Mouse (Mus musculus): ENCODE measurements at regions not wholly inside any gene's neighbourhood (a gene's known extent, or its start where the extent isn't known, plus 50 kb on each side); places are given as distances from the start of the nearest gene placed in this dataset.
A peak's percentile ranks its signal among the peaks of the same experiment; 100 is the strongest.

DNA sequence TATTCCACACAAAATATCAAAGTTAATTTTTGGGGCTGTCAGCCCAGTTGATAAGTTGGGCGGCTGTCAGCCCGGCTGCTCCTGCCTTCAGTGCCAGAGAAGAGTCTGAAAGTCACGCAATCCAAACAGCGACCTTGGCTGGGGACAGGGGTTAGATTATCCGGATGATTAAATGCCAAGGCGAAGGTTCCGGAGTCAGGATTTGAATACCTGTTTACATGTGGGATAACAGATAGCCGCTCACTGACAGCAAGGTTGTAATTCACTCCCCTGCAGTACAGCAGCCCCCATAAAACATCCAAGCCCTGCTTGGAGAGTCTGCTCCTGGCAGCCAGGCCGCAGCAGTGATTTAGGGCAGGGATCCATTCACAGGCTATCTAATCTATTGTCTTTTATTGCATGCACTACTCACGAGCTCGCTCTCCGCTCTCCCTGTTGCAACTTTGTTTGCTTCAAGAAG, 388.3 kb downstream of the Gm45692 start:
- DNase-seq (ENCODE audit: low spot score in 2 of 2), result no peak

DNA sequence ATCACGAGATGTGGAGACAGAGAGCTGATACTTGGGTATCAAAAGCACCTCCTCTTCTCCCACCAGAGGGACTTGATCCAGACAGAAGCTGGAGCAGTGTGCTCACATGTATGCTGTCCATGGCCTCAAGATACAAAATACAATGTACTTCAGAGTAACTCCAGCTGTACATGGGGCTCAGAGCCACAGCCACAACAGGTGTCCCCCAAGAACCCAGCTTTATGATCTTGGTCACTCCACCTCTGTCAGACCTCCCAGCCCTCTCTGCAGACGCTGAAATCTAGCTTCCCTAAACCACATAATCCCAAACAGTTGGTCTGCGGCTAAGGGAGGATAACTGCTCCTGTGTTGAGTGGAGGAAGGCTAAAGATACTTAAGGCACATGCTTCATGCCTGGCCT, 389.9 kb downstream of the Gm45692 start:
- no peak for DNase-seq (ENCODE audit: low spot score in 2 of 2)

DNA sequence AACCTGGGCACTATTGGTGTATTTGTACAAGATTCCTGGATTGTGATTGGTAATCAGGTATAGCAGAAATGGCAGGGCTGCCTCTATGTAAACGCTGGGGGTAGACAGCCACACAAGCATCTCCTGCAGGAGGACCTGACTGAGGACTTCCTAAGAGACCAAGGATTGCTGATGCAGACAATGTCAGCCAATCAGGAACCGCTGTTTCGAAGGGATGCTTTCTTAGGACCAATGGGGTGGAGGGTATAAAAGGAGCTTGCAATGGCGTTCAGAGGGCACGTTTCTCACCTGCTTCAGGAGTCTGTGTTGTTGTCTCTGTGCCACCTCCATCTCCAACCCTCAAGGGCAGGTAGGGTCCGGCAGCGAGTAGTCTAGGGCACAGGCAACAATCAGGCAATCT, 393.7 kb downstream of the Gm45692 start:
- no peak for DNase-seq (ENCODE audit: low spot score in 2 of 2)

DNA sequence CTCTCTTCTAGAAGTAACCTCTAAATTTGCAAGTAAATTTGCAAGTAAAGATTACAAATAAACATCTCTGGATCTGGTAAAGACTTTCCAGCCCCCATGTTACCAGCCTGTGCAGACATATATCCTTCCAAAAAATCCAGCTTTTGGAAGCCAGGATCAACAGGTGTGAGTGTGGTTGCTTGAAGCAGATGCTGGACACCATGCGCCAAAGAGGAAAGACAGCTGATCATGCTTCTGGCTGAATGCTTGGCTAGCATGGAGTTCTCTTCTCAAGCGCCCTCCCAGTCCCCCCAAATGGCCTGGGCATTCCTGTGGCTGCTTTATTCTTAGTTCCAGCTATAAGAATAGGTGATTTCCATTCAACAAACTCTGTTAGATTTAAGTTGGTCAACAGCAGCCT, 404.9 kb downstream of the Gm45692 start:
- DNase-seq (ENCODE audit: low spot score in 2 of 2), result no peak

DNA sequence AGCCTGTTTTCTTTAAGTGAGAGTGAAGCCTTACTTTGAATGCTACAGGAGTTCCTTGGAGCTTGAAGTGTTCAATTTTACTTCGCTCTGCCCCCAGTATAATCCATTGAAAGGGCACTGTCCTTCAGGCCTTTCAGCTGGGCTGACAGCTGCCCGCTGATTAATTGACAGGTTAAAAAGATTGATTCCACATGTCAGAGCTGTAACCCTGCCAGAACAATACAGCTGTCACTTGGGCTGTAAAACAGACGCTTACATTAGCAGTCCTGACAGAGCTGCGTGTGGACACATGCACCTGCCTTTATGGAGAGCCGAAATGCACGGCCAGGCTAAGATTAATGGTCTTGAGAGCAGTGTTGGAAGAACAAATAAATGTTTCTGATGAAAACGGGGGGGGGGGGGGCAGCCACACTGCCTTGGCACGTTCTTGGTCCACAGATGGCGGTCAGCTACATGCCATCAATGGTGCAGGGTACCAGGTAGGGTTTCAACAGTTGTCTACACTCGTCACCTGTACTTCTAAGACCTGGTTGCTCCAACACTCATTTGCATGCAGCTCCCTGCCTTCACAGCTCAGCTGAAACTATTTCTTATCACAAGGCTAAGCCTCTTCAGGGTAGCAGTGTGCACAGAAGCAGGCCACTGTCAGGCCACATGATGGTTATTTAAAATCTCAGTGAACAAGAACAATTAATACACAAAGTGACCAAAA, 407.3 kb downstream of the Gm45692 start:
- DNase-seq (ENCODE audit: low spot score in 2 of 2), result no peak

DNA sequence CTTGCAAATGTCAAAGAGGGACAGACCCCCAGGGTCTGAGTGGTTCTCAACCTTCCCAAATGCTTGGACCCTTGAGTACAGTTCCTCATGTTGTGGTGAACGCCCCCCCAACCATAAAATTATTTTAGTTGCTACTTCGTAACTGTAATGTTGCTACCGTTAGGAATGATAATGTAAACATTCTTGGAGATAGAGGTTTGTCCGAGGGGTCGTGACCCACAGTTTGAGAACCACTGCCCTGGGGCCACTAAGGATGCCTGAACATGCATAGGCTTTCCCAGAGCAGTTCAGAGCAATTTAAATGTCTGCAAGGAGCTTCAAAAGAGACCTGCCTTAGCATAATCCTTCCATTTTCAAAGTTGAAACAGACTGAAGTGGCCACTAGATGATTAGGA, 407.8 kb downstream of the Gm45692 start:
- no peak for DNase-seq (ENCODE audit: low spot score in 2 of 2)

DNA sequence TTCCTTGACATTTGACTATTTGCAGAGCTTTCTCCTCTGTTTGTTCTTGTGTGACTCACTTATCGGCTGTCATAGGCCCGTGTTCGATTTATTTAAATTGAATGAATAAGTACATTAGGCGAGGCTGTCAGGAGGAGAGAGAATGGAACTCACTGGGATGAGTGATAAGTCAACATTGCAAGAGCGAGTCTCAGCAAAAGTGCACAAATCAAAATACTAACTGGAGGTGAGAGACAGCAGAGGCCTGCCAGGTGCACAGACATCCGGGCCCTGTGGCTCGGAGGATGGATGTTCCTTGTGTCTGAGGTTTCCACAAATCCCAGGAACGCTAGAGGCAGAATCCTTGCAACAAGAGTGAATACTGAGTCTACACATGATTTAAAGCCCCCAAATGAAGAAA, 410.6 kb downstream of the Gm45692 start:
- DNase-seq (ENCODE audit: low spot score in 2 of 2), result no peak

DNA sequence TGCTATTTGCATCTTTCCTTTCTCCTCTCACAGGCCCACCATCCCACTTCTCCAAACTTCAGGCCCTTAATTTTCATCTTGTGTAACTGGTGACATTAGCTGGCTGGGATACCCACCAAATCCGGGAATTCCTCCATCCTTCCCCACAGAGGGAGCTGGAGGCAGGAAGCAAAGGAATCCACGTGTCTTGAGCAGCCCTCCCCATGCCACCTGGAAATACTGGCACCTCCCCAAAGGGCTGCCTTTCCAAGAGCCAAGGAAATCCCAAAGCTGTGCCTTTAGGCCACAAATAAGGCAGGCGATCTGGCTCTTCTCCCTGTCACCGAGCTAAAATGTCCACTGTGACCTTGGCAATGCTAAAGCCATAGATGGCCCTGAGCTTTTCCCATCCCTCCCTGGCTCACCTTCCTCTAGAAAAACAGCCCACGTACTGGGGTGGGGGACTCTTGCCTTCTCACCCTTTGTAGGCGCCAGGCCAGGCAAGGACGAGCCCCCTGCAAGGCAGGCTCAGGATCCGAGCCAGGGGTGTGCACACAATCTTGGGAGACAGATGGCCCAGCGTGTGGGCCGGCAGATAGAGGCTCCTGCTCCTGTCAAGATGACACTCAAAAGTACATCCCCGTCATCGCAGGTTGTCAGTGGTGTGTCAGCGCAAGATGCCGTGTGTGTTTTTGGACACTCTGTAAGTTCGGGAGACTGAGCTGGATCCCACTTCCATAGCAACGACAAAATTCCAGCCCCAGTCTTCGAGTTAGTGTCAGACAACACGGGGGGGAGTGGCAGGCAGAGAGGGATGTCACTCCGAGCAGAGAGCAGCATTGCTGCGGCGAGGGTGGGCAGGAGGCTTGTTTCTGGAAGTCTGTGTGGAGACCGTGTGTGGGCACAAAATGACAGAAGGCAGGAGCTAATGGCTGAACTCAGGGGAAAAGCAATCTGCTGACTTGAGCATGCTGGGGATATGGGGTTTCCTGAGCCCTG, 414.4 kb downstream of the Gm45692 start:
- peak; percentile 37 to 62 for DNase-seq (ENCODE audit: low spot score in 2 of 2)

DNA sequence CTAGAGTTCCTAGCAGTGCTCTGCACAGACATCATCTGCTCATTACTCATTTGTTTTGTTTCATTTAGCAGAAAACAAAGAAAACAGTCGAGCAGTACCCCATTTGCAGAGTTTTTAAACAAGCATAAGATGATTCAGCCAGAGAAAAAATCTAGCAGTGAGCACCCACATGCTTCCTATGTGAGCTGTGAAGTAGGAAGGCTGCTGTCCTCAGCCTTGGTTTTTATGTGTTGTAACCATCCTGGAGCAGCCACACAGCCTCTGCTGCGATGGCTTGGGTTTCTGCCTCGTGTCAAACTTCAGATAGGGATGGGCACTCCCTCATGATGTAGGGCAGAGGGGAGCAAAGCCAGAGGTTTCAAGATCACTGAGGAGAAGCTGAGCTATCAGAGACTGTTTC, 416.5 kb downstream of the Gm45692 start:
- DNase-seq (ENCODE audit: low spot score in 2 of 2), result peak; percentile 11 to 31

DNA sequence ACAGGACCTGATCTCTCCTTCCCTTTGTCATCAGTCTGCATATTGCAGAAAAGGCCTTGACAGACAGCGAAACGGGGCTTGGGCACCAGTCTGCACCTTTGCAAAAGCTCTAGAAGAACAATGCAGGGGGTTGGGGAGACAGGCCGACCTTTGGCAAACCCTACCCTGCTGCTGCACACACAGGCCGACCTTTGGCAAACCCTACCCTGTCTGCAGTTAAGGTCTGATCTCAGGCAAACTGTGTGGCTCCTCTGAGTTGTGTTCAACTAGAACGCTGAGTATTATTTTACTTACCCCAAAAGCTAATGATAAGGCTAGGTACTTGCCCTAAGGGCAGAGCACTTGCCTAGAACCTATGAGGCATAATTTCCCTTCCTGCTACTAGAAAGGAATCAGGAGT, 423.4 kb upstream of the Zfp703 start:
- no peak for DNase-seq (ENCODE audit: low spot score in 2 of 2)

DNA sequence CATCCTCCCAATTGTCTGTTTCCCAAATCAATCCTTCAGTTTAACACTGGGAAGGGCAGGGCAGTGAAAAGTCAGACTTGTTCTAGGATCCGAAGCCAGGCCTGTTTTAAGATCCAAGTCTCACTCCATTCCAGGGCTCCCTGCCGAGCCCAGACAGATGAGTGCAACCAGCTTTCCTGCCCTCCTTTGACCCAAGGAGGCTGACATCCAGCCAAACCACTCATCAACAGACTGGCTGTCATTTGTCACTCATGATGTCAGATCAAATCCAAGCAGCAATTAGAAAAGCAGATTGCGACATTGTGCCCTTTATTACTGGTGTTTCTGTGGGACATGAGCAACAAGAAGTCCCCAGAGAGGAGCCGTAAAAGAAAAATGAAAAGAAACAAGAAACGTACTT, 417.9 kb upstream of the Zfp703 start:
- DNase-seq (ENCODE audit: low spot score in 2 of 2), result no peak

DNA sequence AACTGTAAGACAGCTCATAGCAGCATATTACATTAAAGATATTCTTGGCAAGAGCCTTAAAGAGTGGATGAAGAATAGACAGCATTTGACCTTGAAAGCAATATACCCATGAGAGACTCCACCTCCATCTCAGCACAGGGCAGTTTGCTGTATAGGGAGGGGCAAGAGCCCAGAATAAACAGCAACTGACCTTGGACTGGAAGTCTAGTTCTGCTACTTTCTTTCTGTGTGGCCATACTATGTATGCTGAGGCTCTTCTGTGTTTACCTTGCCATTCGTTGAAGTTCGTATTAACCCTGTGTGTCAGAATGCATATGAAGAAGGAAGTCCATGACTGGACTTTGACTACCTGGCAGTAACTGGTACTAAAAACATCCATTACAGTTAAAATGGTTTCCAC, 414.0 kb upstream of the Zfp703 start:
- DNase-seq (ENCODE audit: low spot score in 2 of 2), result no peak

DNA sequence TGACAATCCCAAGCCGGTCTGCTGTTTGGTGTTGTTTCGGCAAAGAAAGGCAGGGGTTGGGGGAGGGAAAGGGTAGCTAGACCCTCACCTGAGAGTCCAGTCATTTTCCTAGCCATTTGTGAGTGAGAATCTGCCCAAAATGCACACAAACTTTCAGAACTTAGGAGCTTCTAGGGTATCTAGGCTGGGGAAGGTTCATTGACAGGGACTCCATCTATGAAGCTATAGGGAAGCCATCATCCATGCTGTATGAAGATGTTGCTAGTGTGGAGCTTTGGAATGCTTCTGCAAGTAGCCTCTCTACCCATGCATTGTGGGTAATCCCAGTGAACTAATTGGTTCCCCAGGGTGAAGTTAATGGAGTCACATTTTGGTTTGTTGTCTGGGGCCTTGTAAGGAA, 412.9 kb upstream of the Zfp703 start:
- DNase-seq (ENCODE audit: low spot score in 2 of 2), result no peak

DNA sequence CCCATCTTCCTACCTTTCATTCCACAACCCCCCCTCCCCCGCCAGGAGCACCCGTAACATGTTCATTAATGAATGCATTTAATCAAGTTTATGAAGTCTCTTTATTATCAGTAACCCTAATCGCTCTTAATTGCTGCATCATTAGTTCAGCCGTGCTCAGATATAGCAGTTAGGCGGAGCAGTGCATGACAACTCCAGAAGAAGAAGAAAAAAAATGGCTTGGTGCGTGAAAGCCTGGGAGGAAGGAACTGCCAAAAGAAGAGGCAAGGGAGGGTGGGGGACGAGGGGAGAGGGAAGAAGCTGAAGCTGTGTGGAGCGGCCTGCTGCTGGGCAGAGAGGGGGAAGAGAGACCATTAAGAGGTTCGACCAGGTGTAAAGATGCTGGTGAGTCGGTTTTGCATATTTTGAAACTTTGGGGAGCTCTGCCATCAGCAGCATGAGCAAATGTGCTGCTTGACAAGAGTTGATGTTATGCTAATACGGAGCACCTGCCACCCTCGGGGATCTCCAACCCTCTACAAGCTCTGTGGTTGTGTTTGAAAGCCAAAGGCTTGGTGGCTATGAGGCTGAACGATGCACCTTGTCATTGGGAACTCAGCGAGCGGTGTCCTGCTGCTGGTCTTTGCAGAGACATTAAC, 408.6 kb upstream of the Zfp703 start:
- DNase-seq (ENCODE audit: low spot score in 2 of 2), result no peak

DNA sequence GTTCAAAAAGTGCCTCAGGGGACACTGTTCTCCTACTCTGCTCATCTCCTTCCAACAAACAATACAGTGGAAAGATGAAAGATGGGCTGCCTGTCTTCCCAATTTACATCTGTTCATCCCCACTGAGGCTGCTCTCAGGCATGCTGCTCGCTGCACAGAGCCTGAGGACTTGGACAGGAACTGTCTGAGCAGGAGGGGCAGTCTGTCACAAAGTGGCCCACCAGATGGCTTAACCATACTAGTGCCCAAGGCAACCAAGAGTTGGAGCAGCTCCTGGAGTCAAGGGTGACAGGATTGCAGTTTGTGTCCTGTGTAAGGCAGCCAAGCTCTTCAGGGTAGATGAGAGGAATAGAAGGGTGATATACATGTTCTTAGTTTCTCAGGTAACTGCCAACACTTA, 388.3 kb upstream of the Zfp703 start:
- no peak for DNase-seq (ENCODE audit: low spot score in 2 of 2)

DNA sequence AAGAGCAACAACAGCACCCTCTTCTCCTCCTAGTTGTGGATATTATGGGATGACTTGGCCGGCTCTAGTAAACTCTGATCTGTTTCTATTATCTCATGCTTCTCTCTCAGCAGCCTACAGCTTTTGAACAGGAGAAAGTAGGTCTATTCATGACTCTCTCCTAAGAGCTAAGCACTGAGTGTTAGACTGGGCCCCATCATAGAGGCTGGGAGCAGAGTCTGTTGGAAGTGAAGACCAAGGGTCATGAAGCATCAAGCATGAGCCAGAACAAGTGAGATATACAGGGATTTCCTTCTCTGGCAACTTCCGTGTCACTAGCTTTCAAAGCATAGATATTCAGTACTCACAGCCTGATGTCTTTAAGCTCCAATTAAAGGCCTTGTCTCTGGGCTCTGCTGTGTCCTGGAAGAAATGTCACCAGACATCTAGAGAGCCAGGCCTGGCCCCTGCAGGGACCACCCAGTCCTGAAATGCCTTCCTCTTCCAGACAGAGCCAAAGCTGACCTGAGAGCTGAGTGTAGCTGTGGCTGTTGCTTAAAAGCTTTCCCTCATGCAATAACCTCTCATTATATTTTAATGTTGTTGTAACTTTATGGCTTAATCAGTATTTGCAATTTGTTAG, 386.4 kb upstream of the Zfp703 start:
- DNase-seq (ENCODE audit: low spot score in 2 of 2), result no peak

DNA sequence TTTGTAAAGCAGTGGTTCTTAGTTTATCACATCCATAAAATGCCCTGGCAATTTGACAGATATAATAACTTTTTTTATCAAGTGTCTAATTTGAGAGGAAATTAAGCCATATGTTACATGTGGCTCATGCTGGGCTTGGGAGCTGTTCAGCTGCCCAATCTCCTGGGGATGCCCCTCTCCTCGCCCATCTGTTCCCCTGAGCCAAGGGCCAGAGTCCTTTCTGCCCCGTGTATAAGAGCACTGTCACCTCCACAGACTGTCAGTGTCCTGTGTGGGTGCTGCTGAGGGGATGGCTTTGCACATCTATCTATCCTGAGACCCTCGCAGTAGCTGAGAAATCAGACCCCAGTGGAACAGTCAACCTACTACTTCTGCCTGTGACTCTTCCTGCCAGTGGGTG, 385.9 kb upstream of the Zfp703 start:
- DNase-seq (ENCODE audit: low spot score in 2 of 2), result no peak

DNA sequence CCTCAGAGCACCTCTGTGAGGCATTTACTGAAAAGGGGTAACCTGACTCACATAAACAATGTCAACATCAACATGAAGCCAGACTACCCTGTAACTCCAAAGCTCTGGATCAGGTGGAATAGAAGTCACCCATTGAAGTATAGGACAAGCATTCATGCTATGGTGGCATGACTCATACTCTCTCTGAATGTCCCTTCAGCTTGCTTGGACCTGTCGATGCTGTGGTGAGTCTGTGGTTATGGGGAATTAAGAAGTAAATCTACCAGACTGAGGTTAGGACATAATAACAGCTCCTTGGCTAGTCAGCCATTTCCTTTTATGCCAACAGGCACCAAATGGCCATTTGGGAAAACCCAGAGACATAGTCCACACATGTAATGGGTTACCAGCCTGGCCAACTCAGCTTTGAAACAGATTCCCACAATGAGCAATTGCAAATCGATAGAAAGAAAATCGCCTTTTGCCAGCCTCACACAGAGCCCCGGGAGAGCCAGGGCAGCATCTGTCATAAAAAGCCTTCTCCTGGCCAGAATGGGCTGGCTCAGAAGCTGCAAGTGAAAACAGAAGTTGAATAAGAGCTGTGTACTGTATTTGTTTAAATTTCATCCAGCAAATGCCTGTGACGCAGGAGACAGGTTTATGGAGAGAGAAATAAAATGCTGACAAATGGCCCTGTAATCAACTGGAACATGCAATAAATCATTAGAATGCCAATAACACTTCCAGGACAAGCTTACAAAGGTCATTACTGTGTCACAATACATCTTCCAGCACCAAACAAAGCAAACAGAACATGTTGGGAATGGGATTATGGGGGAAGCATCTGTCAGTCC, 383.4 kb upstream of the Zfp703 start:
- DNase-seq (ENCODE audit: low spot score in 2 of 2), result no peak

DNA sequence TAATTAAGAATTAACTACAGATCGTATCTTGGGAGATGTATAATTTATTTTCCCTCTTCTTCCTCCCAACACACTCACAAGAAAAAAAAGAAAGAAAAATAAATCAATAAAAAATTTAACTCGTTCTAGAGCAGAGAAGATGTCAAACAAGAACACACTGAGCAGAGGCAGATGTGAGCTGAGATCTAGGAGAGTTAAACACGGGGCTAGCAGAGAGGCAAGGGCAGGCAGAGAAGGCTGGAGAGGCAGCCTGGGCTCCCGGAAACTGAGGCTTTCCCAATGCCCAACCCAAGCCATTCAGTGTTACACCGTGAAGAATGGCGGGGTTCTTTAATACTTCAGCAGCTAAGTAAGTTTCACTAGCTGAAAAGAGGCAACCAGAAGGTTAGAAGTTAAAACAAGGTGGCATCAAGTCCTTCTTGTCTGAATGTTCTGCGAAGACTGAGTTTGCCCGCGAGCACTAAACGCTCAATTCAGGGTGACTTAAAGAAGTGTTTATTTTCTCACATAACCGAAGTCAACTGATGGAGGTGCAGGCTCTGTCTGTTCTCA, 382.7 kb upstream of the Zfp703 start:
- DNase-seq (ENCODE audit: low spot score in 2 of 2), result no peak

DNA sequence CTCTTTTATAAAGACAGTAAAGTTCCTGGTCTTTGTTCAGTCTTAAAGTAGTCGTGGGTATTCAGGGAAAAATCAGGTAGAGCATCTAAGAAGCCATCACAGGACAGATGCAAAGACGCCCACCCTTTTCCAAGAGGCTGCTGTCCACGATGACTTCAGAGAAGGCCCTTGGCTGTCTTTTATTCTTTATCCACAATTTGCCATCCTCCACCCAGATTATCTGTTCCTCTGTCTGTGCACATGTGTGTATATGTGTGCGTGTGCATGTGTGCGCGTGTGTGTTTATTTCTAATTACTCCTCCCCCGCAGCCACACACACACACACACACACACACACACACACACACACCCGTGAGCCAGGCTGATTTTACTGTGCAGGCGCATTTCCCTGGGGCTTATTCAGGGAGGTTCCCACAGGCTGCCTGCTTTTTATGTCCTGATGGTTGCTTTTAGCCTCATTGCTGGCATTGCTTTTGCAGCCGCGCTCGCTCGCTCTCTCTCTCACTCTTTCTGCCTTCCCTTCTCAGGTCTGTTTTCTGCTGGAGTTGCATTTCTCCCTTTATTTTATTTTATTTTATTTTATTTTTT, 381.6 kb upstream of the Zfp703 start:
- no peak for DNase-seq (ENCODE audit: low spot score in 2 of 2)
